ENCODE assay signal across 7 mouse cellular contexts in genomic region chr6:83832393-83832792, GRCm38 (mm10). TPM values are rescaled to one million over a fixed set of nuclear protein-coding genes. Genes with fewer than 3 reads are reported as not detected.
DNase-seq lines count a peak whose midpoint lies in the region; ATAC-seq and TF ChIP-seq lines count a peak whose summit lies in the region.
"Not testable (repeated sequence)": the region's sequence is repeated elsewhere in the genome, so short reads cannot be mapped to it uniquely, and the experiment has no call there.

No protein-coding gene starts in this region.

- H3K4me2 ChIP-seq in forebrain, embryonic 15.5 days (replicated peaks): peak overlapping the region; percentile 50
- H3K4me2 ChIP-seq in heart, postnatal 0 days (ENCODE audit: low read depth, low read length): peak overlapping the region; percentile 55
- H3K4me2 ChIP-seq in limb, embryonic 15.5 days: peak overlapping the region; percentile 49
- peak overlapping the region; percentile 56 for H3K4me2 ChIP-seq in neural tube, embryonic 13.5 days

- peak; percentile 12 for DNase-seq in cerebellum, postnatal 25 days
- DNase-seq in heart, postnatal 0 days (ENCODE audit: low spot score): not testable (repeated sequence)
- peak; percentile 6 for DNase-seq in kidney, adult 2 months

- not testable (repeated sequence) for H3K27me3 ChIP-seq in forebrain, embryonic 15.5 days; heart, postnatal 0 days (ENCODE audit: control insufficient read depth, insufficient read depth, low read length); kidney, adult 2 months (replicated peaks; ENCODE audit: control insufficient read depth, insufficient read depth, low read length); limb, embryonic 15.5 days; megakaryocyte, embryonic 14.5 days (replicated peaks); neural tube, embryonic 13.5 days

- H3K4me1 ChIP-seq in forebrain, embryonic 15.5 days: peaks cover 24% of the 10 kb centered on the region
- peaks cover 20% of the 10 kb centered on the region; the same call in 1 of the 2 replicates for H3K4me1 ChIP-seq in heart, postnatal 0 days (ENCODE audit: control insufficient read depth, insufficient read depth)
- not testable (repeated sequence) for H3K4me1 ChIP-seq in kidney, adult 2 months (ENCODE audit: control insufficient read depth, insufficient read depth, low read length); limb, embryonic 15.5 days
- H3K4me1 ChIP-seq in megakaryocyte, embryonic 14.5 days: peaks cover 32% of the 10 kb centered on the region
- peaks cover 23% of the 10 kb centered on the region for H3K4me1 ChIP-seq in neural tube, embryonic 13.5 days (replicated peaks)

- H3K9me3 ChIP-seq in forebrain, embryonic 15.5 days; heart, postnatal 0 days (replicated peaks; ENCODE audit: control insufficient read depth, low read length); limb, embryonic 15.5 days; megakaryocyte, embryonic 14.5 days; neural tube, embryonic 13.5 days: not testable (repeated sequence)

- TF ChIP-seq CTCF in heart, postnatal 0 days (IDR thresholded peaks at IDR 0.05; ENCODE audit: low read depth); kidney, adult 2 months (conservative IDR thresholded peaks at IDR 0.05; ENCODE audit: insufficient read depth, insufficient read length, low read depth, low read length): not testable (repeated sequence)

- H3K4me3 ChIP-seq in forebrain, embryonic 15.5 days: peak overlapping the region; percentile 72; the same call in 1 of the 2 replicates
- peak overlapping the region; percentile 41 for H3K4me3 ChIP-seq in heart, postnatal 0 days (ENCODE audit: low read depth, low read length)
- not testable (repeated sequence) for H3K4me3 ChIP-seq in kidney, adult 2 months (ENCODE audit: insufficient read depth, low read depth, low read length)
- H3K4me3 ChIP-seq in limb, embryonic 15.5 days: peak overlapping the region; percentile 40
- H3K4me3 ChIP-seq in megakaryocyte, embryonic 14.5 days (replicated peaks): peak overlapping the region; percentile 96
- peak overlapping the region; percentile 30 for H3K4me3 ChIP-seq in neural tube, embryonic 13.5 days

- WGBS in forebrain, embryonic 15.5 days: 59% methylated on average over 1 of the region's 1 CpGs
- WGBS in heart, postnatal 0 days: 65% methylated on average over 1 of the region's 1 CpGs
- 50% methylated on average over 1 of the region's 1 CpGs for WGBS in kidney, adult 2 months
- 58% methylated on average over 1 of the region's 1 CpGs for WGBS in limb, embryonic 15.5 days
- 64% methylated on average over 1 of the region's 1 CpGs for WGBS in neural tube, embryonic 13.5 days

- not testable (repeated sequence) for H3K36me3 ChIP-seq in forebrain, embryonic 15.5 days; heart, postnatal 0 days (replicated peaks; ENCODE audit: control insufficient read depth, insufficient read depth, low read length); kidney, adult 2 months (ENCODE audit: control insufficient read depth, insufficient read depth, low read length); limb, embryonic 15.5 days; megakaryocyte, embryonic 14.5 days (replicated peaks; ENCODE audit: low read length); neural tube, embryonic 13.5 days

- not testable (repeated sequence) for ATAC-seq in forebrain, embryonic 15.5 days (replicated peaks); heart, postnatal 0 days (ENCODE audit: insufficient read depth, low read depth); limb, embryonic 15.5 days (ENCODE audit: insufficient number of reproducible peaks, low FRiP score, low TSS enrichment, low read depth); neural tube, embryonic 13.5 days (ENCODE audit: low read depth)

- not testable (repeated sequence) for TF ChIP-seq EP300 in heart, postnatal 0 days (IDR thresholded peaks at IDR 0.05; ENCODE audit: low read depth)

- TF ChIP-seq POLR2A in kidney, adult 2 months (IDR thresholded peaks at IDR 0.05; ENCODE audit: low read depth, low read length): not testable (repeated sequence)

- H3K9ac ChIP-seq in forebrain, embryonic 15.5 days (replicated peaks); heart, postnatal 0 days (replicated peaks; ENCODE audit: low read depth, low read length); limb, embryonic 15.5 days: not testable (repeated sequence)
- peak overlapping the region; percentile 51; the same call in 1 of the 2 replicates for H3K9ac ChIP-seq in neural tube, embryonic 13.5 days

- 0 out of 2 replicates have a peak overlapping the region, but pooled peaks have one; percentile 67 for H3K27ac ChIP-seq in forebrain, embryonic 15.5 days (replicated peaks)
- H3K27ac ChIP-seq in heart, postnatal 0 days (ENCODE audit: low read depth): peak overlapping the region; percentile 80
- H3K27ac ChIP-seq in kidney, adult 2 months (ENCODE audit: insufficient read depth, low read depth, low read length): not testable (repeated sequence)
- peak overlapping the region; percentile 57 for H3K27ac ChIP-seq in limb, embryonic 15.5 days
- peak overlapping the region; percentile 72; the same call in 1 of the 2 replicates for H3K27ac ChIP-seq in neural tube, embryonic 13.5 days (replicated peaks)

RNA-seq across cellular contexts. Expression of gene Paip2b, which starts 0.9 kb away (rescaled TPM):
- 36.5 and 43.0 TPM in 2 replicates for polyA plus RNA-seq in forebrain, embryonic 15.5 days (2015; fragmentation: Nextera tagmentation; extraction: Ambion mirVana)
- 26.8 and 40.2 TPM in 2 replicates for total RNA-seq in heart, postnatal 0 days (2014; rRNA removed; ENCODE audit: low replicate concordance)
- polyA plus RNA-seq in heart, postnatal 0 days (2015; fragmentation: Nextera tagmentation; extraction: Ambion mirVana): 11.6 and 13.0 TPM in 2 replicates
- 7.1 and 10.0 TPM in 2 replicates for polyA plus RNA-seq in kidney, adult 2 months (2012; rRNA removed)
- polyA plus RNA-seq in limb, embryonic 15.5 days (2015; fragmentation: Nextera tagmentation; extraction: Ambion mirVana): 17.6 and 27.9 TPM in 2 replicates
- polyA plus RNA-seq in megakaryocyte, embryonic 14.5 days (2012; ENCODE audit: insufficient read depth, low replicate concordance): 4.1 TPM in 1 of 2 replicates, not detected in the other
- 23.2 and 23.9 TPM in 2 replicates for polyA plus RNA-seq in neural tube, embryonic 13.5 days (2015; fragmentation: Nextera tagmentation; extraction: Ambion mirVana)

RNA-seq across cellular contexts. Expression of gene Zfp638, which starts 34.5 kb away (rescaled TPM):
- polyA plus RNA-seq in forebrain, embryonic 15.5 days (2015; fragmentation: Nextera tagmentation; extraction: Ambion mirVana): 88.5 and 90.8 TPM in 2 replicates
- total RNA-seq in heart, postnatal 0 days (2014; rRNA removed; ENCODE audit: low replicate concordance): 40.4 and 92.4 TPM in 2 replicates
- polyA plus RNA-seq in heart, postnatal 0 days (2015; fragmentation: Nextera tagmentation; extraction: Ambion mirVana): 28.5 and 31.9 TPM in 2 replicates
- 6.2 and 7.4 TPM in 2 replicates for polyA plus RNA-seq in kidney, adult 2 months (2012; rRNA removed)
- 46.7 and 59.3 TPM in 2 replicates for polyA plus RNA-seq in limb, embryonic 15.5 days (2015; fragmentation: Nextera tagmentation; extraction: Ambion mirVana)
- polyA plus RNA-seq in megakaryocyte, embryonic 14.5 days (2012; ENCODE audit: insufficient read depth, low replicate concordance): 2.5 TPM in 1 of 2 replicates, not detected in the other
- 77.2 and 84.7 TPM in 2 replicates for polyA plus RNA-seq in neural tube, embryonic 13.5 days (2015; fragmentation: Nextera tagmentation; extraction: Ambion mirVana)

RNA-seq across cellular contexts. Expression of gene Nagk, which starts 37.6 kb away (rescaled TPM):
- polyA plus RNA-seq in forebrain, embryonic 15.5 days (2015; fragmentation: Nextera tagmentation; extraction: Ambion mirVana): 107 and 113 TPM in 2 replicates
- 44.3 and 50.9 TPM in 2 replicates for total RNA-seq in heart, postnatal 0 days (2014; rRNA removed; ENCODE audit: low replicate concordance)
- 65.3 and 70.9 TPM in 2 replicates for polyA plus RNA-seq in heart, postnatal 0 days (2015; fragmentation: Nextera tagmentation; extraction: Ambion mirVana)
- polyA plus RNA-seq in kidney, adult 2 months (2012; rRNA removed): 32.2 and 38.6 TPM in 2 replicates
- 72.1 and 73.1 TPM in 2 replicates for polyA plus RNA-seq in limb, embryonic 15.5 days (2015; fragmentation: Nextera tagmentation; extraction: Ambion mirVana)
- polyA plus RNA-seq in megakaryocyte, embryonic 14.5 days (2012; ENCODE audit: insufficient read depth, low replicate concordance): 8.1 TPM in 1 of 2 replicates, not detected in the other
- polyA plus RNA-seq in neural tube, embryonic 13.5 days (2015; fragmentation: Nextera tagmentation; extraction: Ambion mirVana): 86.3 and 91.3 TPM in 2 replicates

RNA-seq across cellular contexts. Expression of gene Tex261, which starts 56.8 kb away (rescaled TPM):
- 76.7 and 79.8 TPM in 2 replicates for polyA plus RNA-seq in forebrain, embryonic 15.5 days (2015; fragmentation: Nextera tagmentation; extraction: Ambion mirVana)
- total RNA-seq in heart, postnatal 0 days (2014; rRNA removed; ENCODE audit: low replicate concordance): 78.9 and 85.9 TPM in 2 replicates
- 102 and 109 TPM in 2 replicates for polyA plus RNA-seq in heart, postnatal 0 days (2015; fragmentation: Nextera tagmentation; extraction: Ambion mirVana)
- polyA plus RNA-seq in kidney, adult 2 months (2012; rRNA removed): 156 and 169 TPM in 2 replicates
- 89.0 and 90.3 TPM in 2 replicates for polyA plus RNA-seq in limb, embryonic 15.5 days (2015; fragmentation: Nextera tagmentation; extraction: Ambion mirVana)
- 14.8 and 27.4 TPM in 2 replicates for polyA plus RNA-seq in megakaryocyte, embryonic 14.5 days (2012; ENCODE audit: insufficient read depth, low replicate concordance)
- polyA plus RNA-seq in neural tube, embryonic 13.5 days (2015; fragmentation: Nextera tagmentation; extraction: Ambion mirVana): 66.4 and 66.7 TPM in 2 replicates
